Mouse (Mus musculus) heart, embryonic 11.5 days (tissue): ENCODE measurements around the gene Hdac9. TPM values are rescaled to one million over a fixed set of nuclear protein-coding genes. Genes with fewer than 3 reads are reported as not detected.

Source experiments
- ATAC-seq: fragments of 200-750 bp; cut with Nextera tagmentation; replicated peaks from 2 replicates; pipeline ENCODE4 v1.8.0; 2017; ENCODE audit warnings: moderate library complexity; ENCODE audit not compliant: insufficient number of reproducible peaks, low FRiP score, low TSS enrichment
- H3K27ac ChIP-seq: fragments of 300-500 bp; sonication (generic); 2 replicates; pipeline ENCODE4 v1.5.1; 2014; ENCODE audit warnings: mild to moderate bottlenecking, low read depth, low read length
- H3K27me3 ChIP-seq: fragments of 300-500 bp; sonication (generic); 2 replicates; pipeline ENCODE4 v1.6.1; 2014; ENCODE audit warnings: mild to moderate bottlenecking, low read length, mixed read lengths; ENCODE audit not compliant: control insufficient read depth, insufficient read depth
- H3K36me3 ChIP-seq: fragments of 300-500 bp; sonication (generic); 2 replicates; pipeline ENCODE4 v1.6.1; 2014; ENCODE audit warnings: mild to moderate bottlenecking, low read length, moderate library complexity, mixed read lengths; ENCODE audit not compliant: control insufficient read depth, insufficient read depth
- H3K4me1 ChIP-seq: fragments of 300-500 bp; sonication (generic); 2 replicates; pipeline ENCODE4 v1.6.1; 2014; ENCODE audit warnings: low read length; ENCODE audit not compliant: control insufficient read depth, insufficient read depth
- H3K4me2 ChIP-seq: fragments of 300-500 bp; sonication (generic); 2 replicates; pipeline ENCODE4 v1.6.1; 2014; ENCODE audit warnings: mild to moderate bottlenecking, moderate library complexity
- H3K4me3 ChIP-seq: fragments of 300-500 bp; sonication (generic); 2 replicates; pipeline ENCODE4 v1.5.1; 2014; ENCODE audit warnings: low read depth, low read length
- H3K9ac ChIP-seq: fragments of 300-500 bp; sonication (generic); 2 replicates; pipeline ENCODE4 v1.6.1; 2014; ENCODE audit warnings: mild to moderate bottlenecking, low read depth, low read length, moderate library complexity
- H3K9me3 ChIP-seq: fragments of 300-500 bp; sonication (generic); replicated peaks from 2 replicates; pipeline ENCODE4 v1.6.1; 2016; ENCODE audit warnings: low read length; ENCODE audit not compliant: control insufficient read depth
- WGBS: fragments of 180-500 bp; shearing (Covaris S2); extraction: QIAGEN DNeasy Blood & Tissue Kit; methylation state at CpG from one replicate; pipeline ENCODE4 v1.1.7; 2014; ENCODE audit not compliant: insufficient replicate concordance; 5-methylcytosine and 5-hydroxymethylcytosine counted together
- polyA plus RNA-seq: library from polyadenylated mRNA; unstranded; fragments of >200 nt; fragmentation: Nextera tagmentation; extraction: Ambion mirVana; gene quantifications from 2 replicates; pipeline ENCODE4 v1.2.1, GENCODE M21; 2014

Gene Hdac9
- polyA plus RNA-seq, 1 experiment from 2014 or later: 29.3 TPM

- Histone ChIP-seq H3K9me3 (no peaks in the 10 kb centered on the region), H3K9ac (no peak overlapping the region), H3K4me2 (no peak overlapping the region), H3K4me3 (no peak overlapping the region), H3K36me3 (no peaks in the 10 kb centered on the region), H3K4me1 (no peaks in the 10 kb centered on the region), H3K27ac (no peak overlapping the region), H3K27me3 (no peaks in the 10 kb centered on the region)
- WGBS: 82% methylated on average over 1 of the region's 1 CpGs
- ATAC-seq: no peak
Observed at GRCm38 (mm10) chr12:34091851-34092250, 825.0 kb downstream of the Hdac9 start.

DNA sequence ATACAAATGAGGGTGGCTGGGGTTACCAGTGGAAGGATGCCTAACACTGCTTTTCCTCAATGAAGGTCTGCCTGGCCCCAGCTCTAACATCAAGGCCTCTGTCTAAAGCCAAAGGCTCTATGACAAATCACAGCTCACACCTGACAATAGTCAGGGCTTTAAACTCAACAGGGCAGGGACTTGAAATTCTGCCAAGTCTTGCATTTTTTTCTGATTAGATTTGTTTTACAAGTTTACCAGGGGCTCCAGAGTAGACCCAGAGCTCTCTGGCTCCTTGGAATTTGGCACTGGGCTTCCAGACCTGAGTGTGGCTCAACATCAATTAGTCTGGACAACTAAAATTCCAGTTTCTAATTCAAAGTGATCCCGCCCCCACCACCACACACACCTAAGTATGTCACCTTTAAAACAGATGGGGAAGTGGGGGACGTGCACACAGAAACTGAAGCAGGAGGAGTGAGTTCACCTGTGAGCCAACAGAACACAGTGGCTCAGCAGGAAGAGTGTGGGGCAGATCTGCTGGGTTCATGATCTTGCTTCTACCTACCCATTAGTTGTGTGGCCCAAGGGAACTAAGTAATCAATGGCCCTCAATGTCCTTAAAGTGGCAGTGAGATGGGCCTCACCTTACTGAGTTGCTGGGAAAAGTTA lies 829.5 kb downstream of the Hdac9 start:
- H3K27ac ChIP-seq: no peak overlapping the region
- 68% methylated on average over 2 of the region's 2 CpGs for WGBS
- ATAC-seq: no peak
- H3K4me2 ChIP-seq: no peak overlapping the region
- H3K36me3 ChIP-seq: no peaks in the 10 kb centered on the region
- no peaks in the 10 kb centered on the region for H3K4me1 ChIP-seq
- H3K4me3 ChIP-seq: no peak overlapping the region
- no peaks in the 10 kb centered on the region for H3K9me3 ChIP-seq
- H3K9ac ChIP-seq: no peak overlapping the region
- H3K27me3 ChIP-seq: no peaks in the 10 kb centered on the region

DNA sequence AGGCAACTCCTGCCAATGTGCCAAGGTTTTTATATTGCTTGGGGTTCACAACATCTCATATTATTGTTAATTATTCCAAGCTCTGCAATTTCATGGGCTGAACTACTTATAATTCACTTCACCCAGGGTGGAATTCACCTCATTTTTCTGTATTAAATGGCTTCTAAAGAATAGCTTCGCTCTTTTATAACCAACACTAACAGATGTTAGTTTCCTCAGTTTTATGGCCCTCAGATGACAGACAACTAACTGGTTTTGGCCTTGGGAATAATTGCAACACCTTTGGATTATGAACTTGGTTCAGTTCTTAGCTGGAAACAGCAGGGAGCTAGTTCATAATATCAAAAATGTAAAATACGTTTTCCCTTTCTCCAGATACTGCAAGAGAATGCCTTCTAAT lies 839.9 kb downstream of the Hdac9 start:
- H3K27ac ChIP-seq: no peak overlapping the region
- no peaks in the 10 kb centered on the region for H3K36me3 ChIP-seq
- H3K4me3 ChIP-seq: no peak overlapping the region
- no peaks in the 10 kb centered on the region for H3K4me1 ChIP-seq
- no peak for ATAC-seq
- H3K9ac ChIP-seq: no peak overlapping the region
- WGBS: 90% methylated on average over 2 of the region's 2 CpGs
- no peaks in the 10 kb centered on the region for H3K27me3 ChIP-seq
- no peaks in the 10 kb centered on the region for H3K9me3 ChIP-seq
- H3K4me2 ChIP-seq: no peak overlapping the region

- Histone ChIP-seq H3K4me3 (no peak overlapping the region), H3K9ac (no peak overlapping the region)
Observed at GRCm38 (mm10) chr12:34075805-34076509, 840.9 kb downstream of the Hdac9 start.

DNA sequence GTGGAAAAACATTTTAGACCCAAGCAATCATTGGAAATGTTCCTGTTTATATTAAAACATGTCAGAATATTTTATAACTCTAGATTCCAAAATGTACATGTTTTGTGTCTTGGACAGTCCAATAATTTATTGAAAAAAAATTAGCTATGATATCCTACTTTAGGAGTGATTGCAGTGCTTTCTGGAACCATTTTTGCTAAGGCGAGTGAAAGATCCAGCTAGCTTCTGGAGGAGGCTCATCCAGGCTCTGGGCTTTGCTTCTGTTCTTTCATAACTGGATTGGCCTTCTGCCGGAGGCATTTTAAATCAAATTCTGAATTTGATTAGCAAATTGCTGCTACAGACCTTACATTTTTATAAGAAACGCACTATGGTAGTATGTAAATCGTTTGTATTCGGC lies 864.4 kb downstream of the Hdac9 start:
- H3K27me3 ChIP-seq: no peaks in the 10 kb centered on the region
- no peaks in the 10 kb centered on the region for H3K9me3 ChIP-seq
- H3K4me1 ChIP-seq: no peaks in the 10 kb centered on the region
- H3K27ac ChIP-seq: no peak overlapping the region
- ATAC-seq: no peak
- H3K4me3 ChIP-seq: no peak overlapping the region
- WGBS: 81% methylated on average over 5 of the region's 5 CpGs
- no peaks in the 10 kb centered on the region for H3K36me3 ChIP-seq
- no peak overlapping the region for H3K9ac ChIP-seq
- no peak overlapping the region for H3K4me2 ChIP-seq

More at GRCm38 (mm10) chr12:34075805-34076509, 840.9 kb downstream of the Hdac9 start:
- H3K4me2 ChIP-seq: no peak overlapping the region
- no peaks in the 10 kb centered on the region for H3K27me3 ChIP-seq
- H3K27ac ChIP-seq: no peak overlapping the region
- no peak for ATAC-seq
- H3K36me3 ChIP-seq: no peaks in the 10 kb centered on the region
- no peaks in the 10 kb centered on the region for H3K9me3 ChIP-seq
- no peaks in the 10 kb centered on the region for H3K4me1 ChIP-seq
- WGBS: 76% methylated on average over 9 of the region's 9 CpGs

- Histone ChIP-seq H3K36me3 (no peaks in the 10 kb centered on the region), H3K4me3 (no peak overlapping the region), H3K9me3 (no peaks in the 10 kb centered on the region), H3K27ac (no peak overlapping the region), H3K4me1 (no peaks in the 10 kb centered on the region), H3K27me3 (no peaks in the 10 kb centered on the region), H3K9ac (no peak overlapping the region), H3K4me2 (no peak overlapping the region)
- 51% methylated on average over 3 of the region's 3 CpGs for WGBS
- no peak for ATAC-seq
Observed at GRCm38 (mm10) chr12:34052036-34052435, 864.9 kb downstream of the Hdac9 start.

GRCm38 (mm10) chr12:34051112-34051511 lies 865.8 kb downstream of the Hdac9 start:
- no peak for ATAC-seq
- Histone ChIP-seq H3K27ac (no peak overlapping the region), H3K4me2 (no peak overlapping the region), H3K4me3 (no peak overlapping the region), H3K9ac (no peak overlapping the region), H3K36me3 (no peaks in the 10 kb centered on the region), H3K4me1 (no peaks in the 10 kb centered on the region), H3K9me3 (no peaks in the 10 kb centered on the region), H3K27me3 (no peaks in the 10 kb centered on the region)
- whole genome bisulfite sequencing: 55% methylated on average over 7 of the region's 7 CpGs

GRCm38 (mm10) chr12:34040949-34041348 lies 875.9 kb downstream of the Hdac9 start:
- no peak for ATAC-seq
- no peaks in the 10 kb centered on the region for H3K27me3 ChIP-seq
- H3K9ac ChIP-seq: no peak overlapping the region
- no peak overlapping the region for H3K4me3 ChIP-seq
- no peaks in the 10 kb centered on the region for H3K9me3 ChIP-seq
- H3K36me3 ChIP-seq: no peaks in the 10 kb centered on the region
- H3K27ac ChIP-seq: no peak overlapping the region
- no peaks in the 10 kb centered on the region for H3K4me1 ChIP-seq
- WGBS: 76% methylated on average over 6 of the region's 6 CpGs
- no peak overlapping the region for H3K4me2 ChIP-seq

- no peaks in the 10 kb centered on the region for H3K36me3 ChIP-seq
- H3K4me1 ChIP-seq: no peaks in the 10 kb centered on the region
- H3K9ac ChIP-seq: no peak overlapping the region
- 77% methylated on average over 7 of the region's 7 CpGs for WGBS
- no peak overlapping the region for H3K4me2 ChIP-seq
- no peak overlapping the region for H3K27ac ChIP-seq
- no peaks in the 10 kb centered on the region for H3K9me3 ChIP-seq
- H3K27me3 ChIP-seq: no peaks in the 10 kb centered on the region
- no peak for ATAC-seq
- no peak overlapping the region for H3K4me3 ChIP-seq
Observed at GRCm38 (mm10) chr12:34040061-34040460, 876.8 kb downstream of the Hdac9 start.
